Mouse (Mus musculus) ovary, adult 18-20 months (tissue): Measurements from ENCODE around the gene BC048562.
A peak's percentile ranks its signal among the peaks of the same experiment; 100 is the strongest.

ENCODE experiments used
- DNase-seq: peaks from one replicate; pipeline ENCODE4 v3.0.0; 2022; ENCODE audit warnings: low spot score, mixed read lengths

Gene BC048562

GRCm38 (mm10) chr9:108450292-108451169 is 14.2 kb downstream of the BC048562 start:
- DNase-seq: no peak

- no peak for DNase-seq
These were observed 14.8 kb downstream of the BC048562 start for GRCm38 (mm10) chr9:108451170-108451493.

GRCm38 (mm10) chr9:108451519-108452160 is 15.4 kb downstream of the BC048562 start:
- no peak for DNase-seq

GRCm38 (mm10) chr9:108452291-108452906 is 16.1 kb downstream of the BC048562 start:
- DNase-seq: peak; percentile 69

GRCm38 (mm10) chr9:108452911-108453310 is 16.6 kb downstream of the BC048562 start:
- DNase-seq: no peak

- DNase-seq: no peak
These were observed 17.2 kb downstream of the BC048562 start for GRCm38 (mm10) chr9:108453458-108453857.

GRCm38 (mm10) chr9:108454429-108454828 is 18.1 kb downstream of the BC048562 start:
- DNase-seq: no peak

- DNase-seq: no peak
These were observed 19.7 kb downstream of the BC048562 start for GRCm38 (mm10) chr9:108455747-108456571.

GRCm38 (mm10) chr9:108456953-108457352 is 20.7 kb downstream of the BC048562 start:
- no peak for DNase-seq

GRCm38 (mm10) chr9:108459939-108460318 is 23.6 kb downstream of the BC048562 start:
- no peak for DNase-seq

GRCm38 (mm10) chr9:108460319-108461178 is 24.3 kb downstream of the BC048562 start, which contains the start of gene Ccdc71:
Ccdc71 (plus strand) TSS chr9:108460527.
- peak; percentile 72 for DNase-seq

GRCm38 (mm10) chr9:108461181-108461631 is 24.9 kb downstream of the BC048562 start, which contains the start of gene Klhdc8b:
Klhdc8b (minus strand) TSS chr9:108461581.
- no peak for DNase-seq

- no peak for DNase-seq
These were observed 25.4 kb downstream of the BC048562 start for GRCm38 (mm10) chr9:108461675-108462074.

GRCm38 (mm10) chr9:108462192-108462591 is 25.9 kb downstream of the BC048562 start:
- DNase-seq: no peak

- DNase-seq: no peak
These were observed 27.4 kb downstream of the BC048562 start for GRCm38 (mm10) chr9:108463713-108464112.

- no peak for DNase-seq
These were observed 29.9 kb downstream of the BC048562 start for GRCm38 (mm10) chr9:108466219-108466618.

GRCm38 (mm10) chr9:108469430-108469829 is 33.1 kb downstream of the BC048562 start:
- DNase-seq: no peak

GRCm38 (mm10) chr9:108469845-108470244 is 33.6 kb downstream of the BC048562 start:
- no peak for DNase-seq

- DNase-seq: no peak
These were observed 38.2 kb downstream of the BC048562 start for GRCm38 (mm10) chr9:108474528-108474927.

GRCm38 (mm10) chr9:108478638-108479156 is 42.4 kb downstream of the BC048562 start:
- peak; percentile 60 for DNase-seq

- DNase-seq: no peak
These were observed 43.0 kb downstream of the BC048562 start for GRCm38 (mm10) chr9:108479241-108479640.
